Mouse (Mus musculus) stomach, postnatal 0 days (tissue): ENCODE measurements around the gene Boll. TPM values are rescaled to one million over a fixed set of nuclear protein-coding genes. Genes with fewer than 3 reads are reported as not detected.

Experiments
- ATAC-seq: fragments of 200-750 bp; cut with Nextera tagmentation; 2 replicates; pipeline ENCODE4 v1.8.0; 2017; ENCODE audit not compliant: low FRiP score, low TSS enrichment
- DNase-seq: peaks from one replicate; pipeline ENCODE4 v3.0.0-alpha.2; 2016; ENCODE audit warnings: low spot score
- H3K27ac ChIP-seq: fragments of 300-500 bp; sonication (generic); replicated peaks from 2 replicates; pipeline ENCODE4 v1.5.1; 2014; ENCODE audit warnings: mild to moderate bottlenecking, control low read depth
- H3K27me3 ChIP-seq: fragments of 300-500 bp; sonication (generic); 2 replicates; pipeline ENCODE4 v1.6.1; 2014; ENCODE audit warnings: low read length; ENCODE audit not compliant: control insufficient read depth, insufficient read depth
- H3K36me3 ChIP-seq: fragments of 300-500 bp; sonication (generic); 2 replicates; pipeline ENCODE4 v1.6.1; 2014; ENCODE audit warnings: low read length, mixed read lengths; ENCODE audit not compliant: control insufficient read depth, insufficient read depth
- H3K4me1 ChIP-seq: fragments of 300-500 bp; sonication (generic); replicated peaks from 2 replicates; pipeline ENCODE4 v1.6.1; 2014; ENCODE audit warnings: antibody characterized with exemption; ENCODE audit not compliant: control insufficient read depth, insufficient read depth
- H3K4me2 ChIP-seq: fragments of 300-500 bp; sonication (generic); replicated peaks from 2 replicates; pipeline ENCODE4 v1.6.1; 2014; ENCODE audit warnings: low read depth, mild to moderate bottlenecking, control low read depth, moderate library complexity
- H3K4me3 ChIP-seq: fragments of 300-500 bp; sonication (generic); 2 replicates; pipeline ENCODE4 v1.5.1; 2014; ENCODE audit warnings: low read depth, low read length, control low read depth
- H3K9ac ChIP-seq: fragments of 300-500 bp; sonication (generic); 2 replicates; pipeline ENCODE4 v1.6.1; 2014; ENCODE audit warnings: mild to moderate bottlenecking, low read length, control low read depth, mixed read lengths
- H3K9me3 ChIP-seq: fragments of 300-500 bp; sonication (generic); 2 replicates; pipeline ENCODE4 v1.6.1; 2016; ENCODE audit warnings: low read length; ENCODE audit not compliant: control insufficient read depth
- CTCF ChIP-seq: IDR thresholded peaks from 2 replicates; pipeline ENCODE4 v1.5.1; 2016; ENCODE audit warnings: antibody characterized with exemption, low read depth, mild to moderate bottlenecking, moderate library complexity
- EP300 ChIP-seq: optimal IDR thresholded peaks from 2 replicates; pipeline ENCODE3; 2016; ENCODE audit warnings: antibody characterized with exemption
- WGBS: fragments of 180-500 bp; shearing (Covaris S2); extraction: QIAGEN DNeasy Blood & Tissue Kit; methylation state at CpG from one replicate; pipeline ENCODE4 v1.1.7; 2014; 5-methylcytosine and 5-hydroxymethylcytosine counted together
- polyA plus RNA-seq: library from polyadenylated mRNA; unstranded; fragments of >200 nt; fragmentation: Nextera tagmentation; extraction: Ambion mirVana; gene quantifications from 2 replicates; pipeline ENCODE4 v1.2.1, GENCODE M21; 2015

The Boll gene
- polyA plus RNA-seq, 1 experiment from 2014 or later, result 0.13 TPM

GRCm38 (mm10) chr1:55215185-55215813, 148.0 kb downstream of the Boll start:
- H3K36me3 ChIP-seq, result no peaks in the 10 kb centered on the region; the same call in 1 of the 2 replicates
- no peaks in the 10 kb centered on the region for H3K27me3 ChIP-seq
- ATAC-seq (no peak), DNase-seq (no peak)
- no peak overlapping the region for H3K4me2 ChIP-seq
- no peak overlapping the region for H3K4me3 ChIP-seq
- no peak for TF ChIP-seq EP300
- no peak for TF ChIP-seq CTCF
- H3K4me1 ChIP-seq, result no peaks in the 10 kb centered on the region
- no peaks in the 10 kb centered on the region for H3K9me3 ChIP-seq
- WGBS, result 52% methylated on average over 11 of the region's 11 CpGs
- no peak overlapping the region for H3K27ac ChIP-seq
- H3K9ac ChIP-seq, result no peak overlapping the region

- Histone ChIP-seq H3K36me3 (no peaks in the 10 kb centered on the region; the same call in 1 of the 2 replicates), H3K9me3 (no peaks in the 10 kb centered on the region), H3K27ac (no peak overlapping the region), H3K27me3 (no peaks in the 10 kb centered on the region), H3K4me3 (no peak overlapping the region), H3K4me2 (no peak overlapping the region), H3K4me1 (no peaks in the 10 kb centered on the region), H3K9ac (no peak overlapping the region)
- DNase-seq, result no peak
- ATAC-seq, result no peak
- TF ChIP-seq EP300 (no peak), CTCF (no peak)
- 62% methylated on average over 6 of the region's 6 CpGs for WGBS
Observed at GRCm38 (mm10) chr1:55213936-55214335, 149.3 kb downstream of the Boll start.

GRCm38 (mm10) chr1:55213475-55213874, 149.8 kb downstream of the Boll start:
- TF ChIP-seq EP300 (no peak), CTCF (no peak)
- Histone ChIP-seq H3K4me1 (no peaks in the 10 kb centered on the region), H3K4me2 (no peak overlapping the region), H3K4me3 (no peak overlapping the region), H3K27me3 (no peaks in the 10 kb centered on the region), H3K9ac (no peak overlapping the region), H3K36me3 (no peaks in the 10 kb centered on the region; the same call in 1 of the 2 replicates), H3K9me3 (no peaks in the 10 kb centered on the region), H3K27ac (no peak overlapping the region)
- DNase-seq, result no peak
- peak; percentile 75 for ATAC-seq
- 28% methylated on average over 6 of the region's 6 CpGs for WGBS

- no peaks in the 10 kb centered on the region for H3K4me1 ChIP-seq
- TF ChIP-seq CTCF, result 0 out of 2 replicates have a peak, but pooled peaks have one; percentile 4
- no peak for TF ChIP-seq EP300
- H3K9me3 ChIP-seq, result no peaks in the 10 kb centered on the region
- no peak overlapping the region for H3K4me3 ChIP-seq
- H3K36me3 ChIP-seq, result no peaks in the 10 kb centered on the region; the same call in 1 of the 2 replicates
- H3K27ac ChIP-seq, result no peak overlapping the region
- ATAC-seq (no peak), DNase-seq (no peak)
- H3K4me2 ChIP-seq, result no peak overlapping the region
- H3K27me3 ChIP-seq, result no peaks in the 10 kb centered on the region
- H3K9ac ChIP-seq, result no peak overlapping the region
- WGBS, result 70% methylated on average over 4 of the region's 4 CpGs
Observed at GRCm38 (mm10) chr1:55212771-55213170, 150.5 kb downstream of the Boll start.

DNA sequence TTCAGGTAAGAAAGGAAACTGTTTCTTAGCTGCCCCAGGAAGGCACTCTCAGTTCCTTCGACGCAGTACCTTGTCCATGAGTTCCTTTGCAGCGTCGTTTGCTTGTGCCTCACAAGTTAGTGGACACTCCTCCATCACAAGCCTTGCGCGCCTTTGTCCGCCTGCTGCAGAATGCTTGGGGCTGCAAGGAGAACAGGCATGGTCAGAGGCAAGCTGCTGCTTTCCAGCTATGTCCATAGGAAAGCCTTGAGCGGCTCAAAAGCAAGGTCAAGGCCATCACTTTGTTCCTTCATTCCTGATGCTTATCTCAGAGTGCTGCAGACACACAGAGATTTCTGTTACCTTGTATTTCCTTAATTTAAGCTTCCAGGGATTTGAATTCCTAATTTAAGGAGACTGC, 152.2 kb downstream of the Boll start:
- DNase-seq (no peak), ATAC-seq (no peak)
- H3K27ac ChIP-seq, result no peak overlapping the region
- H3K9ac ChIP-seq, result no peak overlapping the region
- no peak overlapping the region for H3K4me3 ChIP-seq
- no peak for TF ChIP-seq EP300
- no peak for TF ChIP-seq CTCF
- no peaks in the 10 kb centered on the region; the same call in 1 of the 2 replicates for H3K36me3 ChIP-seq
- no peak overlapping the region for H3K4me2 ChIP-seq
- WGBS, result 82% methylated on average over 8 of the region's 8 CpGs
- no peaks in the 10 kb centered on the region for H3K27me3 ChIP-seq
- no peaks in the 10 kb centered on the region for H3K9me3 ChIP-seq
- H3K4me1 ChIP-seq, result no peaks in the 10 kb centered on the region

DNA sequence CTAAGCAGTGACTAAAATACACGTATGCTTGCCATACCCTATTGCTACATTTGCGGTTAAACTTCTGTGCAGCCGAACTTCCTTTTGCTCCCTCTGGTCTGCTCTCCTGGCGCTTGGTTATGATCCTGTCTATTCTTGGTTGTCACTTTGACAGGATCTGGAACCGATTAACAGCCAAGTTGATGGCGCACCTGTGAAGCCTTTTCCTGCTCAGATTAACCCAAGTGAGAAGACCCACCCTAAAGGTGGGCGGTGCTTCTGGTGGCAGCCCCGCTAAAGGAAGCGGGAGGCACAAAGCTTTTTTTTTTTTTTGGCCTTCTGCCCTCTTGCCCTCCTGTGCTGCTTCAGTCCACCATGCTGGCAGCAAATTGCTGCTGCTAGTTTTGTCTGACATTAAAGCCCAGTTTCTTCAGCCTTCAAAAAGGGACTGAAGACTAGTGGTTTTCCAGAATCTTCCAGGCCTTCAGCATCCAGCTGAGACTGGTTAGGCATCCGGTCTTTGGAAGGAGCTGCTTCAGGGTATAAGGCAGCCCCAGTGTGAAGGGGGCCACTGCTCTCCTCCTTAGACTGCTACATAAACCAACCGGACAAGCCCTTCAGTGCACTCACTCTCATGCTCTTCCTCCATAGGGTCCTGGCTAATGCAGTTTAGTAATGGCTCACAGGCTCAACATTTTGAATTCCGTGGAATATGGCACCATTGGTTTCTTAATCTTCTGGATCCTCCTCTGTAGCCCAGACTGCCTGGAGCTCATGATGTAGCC, 152.9 kb downstream of the Boll start:
- no peak overlapping the region for H3K4me2 ChIP-seq
- no peaks in the 10 kb centered on the region for H3K9me3 ChIP-seq
- no peak overlapping the region for H3K4me3 ChIP-seq
- H3K4me1 ChIP-seq, result no peaks in the 10 kb centered on the region
- no peak overlapping the region; the same call in 1 of the 2 replicates for H3K27ac ChIP-seq
- peak; percentile 32 for DNase-seq
- no peaks in the 10 kb centered on the region for H3K27me3 ChIP-seq
- TF ChIP-seq EP300 (no peak), CTCF (no peak)
- 45% methylated on average over 12 of the region's 12 CpGs for WGBS
- no peak overlapping the region for H3K9ac ChIP-seq
- H3K36me3 ChIP-seq, result no peaks in the 10 kb centered on the region; the same call in 1 of the 2 replicates
- no peak for ATAC-seq
